Mouse (Mus musculus): Measurements from ENCODE around the gene Snx25. TPM values are rescaled to one million over a fixed set of nuclear protein-coding genes. Genes with fewer than 3 reads are reported as not detected.

Snx25 gene
- polyA plus RNA-seq (2012; rRNA removed) (2.2 and 4.2 TPM in 2 replicates), polyA plus RNA-seq (2014; fragmentation: Nextera tagmentation; extraction: Ambion mirVana) (4.3 and 4.7 TPM in 2 replicates)

DNA sequence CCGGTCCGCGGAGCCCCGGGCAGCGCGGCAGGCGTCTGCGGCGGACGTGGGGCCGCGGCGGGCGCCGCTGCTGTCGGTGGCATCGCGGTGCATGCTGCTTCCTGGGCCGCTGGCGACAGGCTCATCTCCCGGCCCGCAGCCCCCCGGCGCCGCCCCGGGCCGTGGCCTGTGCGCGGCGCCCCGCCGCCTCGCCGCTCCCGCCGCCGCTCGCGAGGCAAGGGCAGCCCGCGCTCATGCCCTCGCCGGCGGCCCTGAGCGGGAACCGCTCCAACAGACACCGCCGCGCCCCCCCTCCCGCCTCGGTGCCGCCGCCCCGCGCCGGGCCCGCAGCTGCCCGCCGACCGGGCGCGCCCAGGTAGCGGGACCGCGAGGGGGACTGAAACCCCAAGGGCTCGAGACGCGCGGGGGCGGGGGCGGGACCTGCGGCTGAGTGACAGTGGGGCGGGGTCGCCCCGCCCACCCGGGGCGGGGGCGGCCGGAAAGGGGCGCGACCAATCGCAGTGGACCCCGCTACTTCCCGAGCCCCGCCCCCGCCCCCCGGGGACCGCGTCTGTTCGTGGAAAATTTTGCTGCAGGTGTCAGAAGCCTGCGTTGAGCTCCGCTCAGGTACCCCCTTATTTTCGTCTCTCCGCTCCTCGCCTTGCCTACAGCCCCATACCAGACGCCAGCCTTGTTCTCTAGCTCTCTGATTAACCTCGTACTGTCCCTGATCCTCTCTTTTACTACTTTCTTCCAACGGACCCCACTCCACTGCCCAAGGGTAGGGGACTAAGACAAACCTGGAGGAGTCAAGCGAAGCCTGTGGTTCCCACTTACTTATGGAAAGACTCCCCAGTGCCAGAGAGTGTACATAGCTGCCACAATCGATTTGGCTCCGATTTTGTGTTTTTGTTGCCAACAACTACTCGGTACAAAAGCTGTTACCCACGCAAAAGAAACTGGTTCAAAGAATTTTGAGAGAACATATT, at the start of gene Snx25:
Gene Snx25, minus strand, starts transcription at position 96 of the 968 bp plus-strand sequence.
- WGBS (ENCODE audit: insufficient replicate concordance), result 3% methylated on average over 94 of the region's 103 CpGs
- no peaks in the 10 kb centered on the region for H3K36me3 ChIP-seq (replicated peaks; ENCODE audit: control insufficient read depth, insufficient read depth, low read depth)
- H3K4me2 ChIP-seq (ENCODE audit: low read depth), result peak within 1 kb of the TSS; percentile 99
- peak within 1 kb of the TSS; percentile 71 to 86 for H3K4me3 ChIP-seq (ENCODE audit: insufficient read depth in 1 of 2, low read depth in 2 of 2, low read length in 2 of 2)
- H3K4me1 ChIP-seq (replicated peaks; ENCODE audit: control insufficient read depth in 2 of 2, insufficient read depth in 2 of 2, low read length in 1 of 2), result peaks cover 3 to 9% of the 10 kb centered on the region in 2 experiments; a peak in 3 of 4 replicates
- no peaks in the 10 kb centered on the region for H3K9me3 ChIP-seq (ENCODE audit: control insufficient read depth, low read length)
- H3K27me3 ChIP-seq (ENCODE audit: control insufficient read depth, insufficient read depth, low read length), result peaks cover 9% of the 10 kb centered on the region
- peak within 1 kb of the TSS; percentile 67 for H3K9ac ChIP-seq (replicated peaks)
- ATAC-seq (ENCODE audit: insufficient read depth) (peak; percentile 86), DNase-seq (ENCODE audit: low read depth in 3 of 3, low spot score in 3 of 3) (peak; percentile 62 to 66 (median 64))
- no peak for TF ChIP-seq CTCF (IDR thresholded peaks at IDR 0.05; ENCODE audit: low read depth)
- no peak for TF ChIP-seq EP300 (IDR thresholded peaks at IDR 0.05; ENCODE audit: low read depth)
- no peak within 1 kb of the TSS for H3K27ac ChIP-seq

DNA sequence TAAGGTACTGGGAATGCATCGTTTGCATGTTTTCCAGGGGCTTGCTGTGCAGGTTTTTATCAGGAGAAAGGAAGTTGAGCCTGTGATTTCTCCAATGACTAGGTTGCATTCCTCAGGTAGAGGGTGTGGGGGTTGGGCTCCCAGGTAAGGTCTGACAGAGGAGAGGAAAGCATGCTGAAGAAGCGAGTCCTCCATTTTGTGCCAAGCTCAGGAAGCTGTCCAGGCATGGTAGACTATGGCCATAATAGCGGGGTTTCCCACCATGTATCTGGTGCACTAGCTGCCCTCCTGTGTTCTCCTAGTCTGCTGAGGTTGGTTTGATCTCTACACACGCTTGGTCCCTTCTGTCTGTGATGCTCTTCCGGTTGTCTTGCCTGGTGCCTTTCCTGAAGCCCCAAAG, 45.7 kb upstream of the Snx25 start:
- Histone ChIP-seq H3K4me1 (replicated peaks; ENCODE audit: control insufficient read depth in 2 of 2, insufficient read depth in 2 of 2, low read length in 1 of 2) (no peaks in the 10 kb centered on the region), H3K4me2 (ENCODE audit: low read depth) (no peak overlapping the region), H3K27ac (no peak overlapping the region), H3K36me3 (replicated peaks; ENCODE audit: control insufficient read depth, insufficient read depth, low read depth) (no peaks in the 10 kb centered on the region; the same call in 1 of the 2 replicates), H3K27me3 (ENCODE audit: control insufficient read depth, insufficient read depth, low read length) (no peaks in the 10 kb centered on the region), H3K9ac (replicated peaks) (no peak overlapping the region), H3K4me3 (ENCODE audit: insufficient read depth in 1 of 2, low read depth in 2 of 2, low read length in 2 of 2) (no peak overlapping the region), H3K9me3 (ENCODE audit: control insufficient read depth, low read length) (no peaks in the 10 kb centered on the region)
- DNase-seq (ENCODE audit: low read depth in 3 of 3, low spot score in 3 of 3) (no peak), ATAC-seq (ENCODE audit: insufficient read depth) (no peak)
- 72% methylated on average over 5 of the region's 5 CpGs for WGBS (ENCODE audit: insufficient replicate concordance)
- TF ChIP-seq CTCF (IDR thresholded peaks at IDR 0.05; ENCODE audit: low read depth) (no peak), EP300 (IDR thresholded peaks at IDR 0.05; ENCODE audit: low read depth) (no peak)

DNA sequence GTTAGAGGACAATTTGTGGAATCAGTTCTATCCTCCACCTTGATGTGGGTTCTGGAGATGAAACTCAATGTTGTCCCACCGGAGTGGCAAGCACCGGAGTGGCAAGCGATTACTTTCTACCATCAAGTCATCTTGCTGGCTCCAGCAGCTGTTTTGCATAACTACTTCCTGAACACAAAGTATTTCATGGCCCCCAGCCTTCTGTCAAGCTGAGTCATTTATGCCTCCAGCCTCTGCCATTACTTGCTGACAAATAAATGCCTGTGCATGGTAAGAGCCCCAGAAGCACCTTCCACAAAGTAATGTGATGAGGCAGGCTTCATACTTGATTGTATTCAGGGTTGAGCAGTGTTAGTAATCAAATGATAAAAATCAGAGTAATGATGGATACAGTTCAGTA, 44.9 kb upstream of the Snx25 start:
- no peak for TF ChIP-seq EP300 (IDR thresholded peaks at IDR 0.05; ENCODE audit: low read depth)
- no peak for TF ChIP-seq CTCF (IDR thresholded peaks at IDR 0.05; ENCODE audit: low read depth)
- no peaks in the 10 kb centered on the region for H3K9me3 ChIP-seq (ENCODE audit: control insufficient read depth, low read length)
- H3K9ac ChIP-seq (replicated peaks), result no peak overlapping the region
- DNase-seq (ENCODE audit: low read depth in 3 of 3, low spot score in 3 of 3) (no peak), ATAC-seq (ENCODE audit: insufficient read depth) (no peak)
- H3K27ac ChIP-seq, result no peak overlapping the region
- H3K4me2 ChIP-seq (ENCODE audit: low read depth), result no peak overlapping the region
- no peaks in the 10 kb centered on the region for H3K4me1 ChIP-seq (replicated peaks; ENCODE audit: control insufficient read depth in 2 of 2, insufficient read depth in 2 of 2, low read length in 1 of 2)
- H3K27me3 ChIP-seq (ENCODE audit: control insufficient read depth, insufficient read depth, low read length), result no peaks in the 10 kb centered on the region
- H3K4me3 ChIP-seq (ENCODE audit: insufficient read depth in 1 of 2, low read depth in 2 of 2, low read length in 2 of 2), result no peak overlapping the region
- H3K36me3 ChIP-seq (replicated peaks; ENCODE audit: control insufficient read depth, insufficient read depth, low read depth), result peaks cover 3% of the 10 kb centered on the region; the same call in 1 of the 2 replicates
- WGBS (ENCODE audit: insufficient replicate concordance), result 87% methylated on average over 3 of the region's 3 CpGs

DNA sequence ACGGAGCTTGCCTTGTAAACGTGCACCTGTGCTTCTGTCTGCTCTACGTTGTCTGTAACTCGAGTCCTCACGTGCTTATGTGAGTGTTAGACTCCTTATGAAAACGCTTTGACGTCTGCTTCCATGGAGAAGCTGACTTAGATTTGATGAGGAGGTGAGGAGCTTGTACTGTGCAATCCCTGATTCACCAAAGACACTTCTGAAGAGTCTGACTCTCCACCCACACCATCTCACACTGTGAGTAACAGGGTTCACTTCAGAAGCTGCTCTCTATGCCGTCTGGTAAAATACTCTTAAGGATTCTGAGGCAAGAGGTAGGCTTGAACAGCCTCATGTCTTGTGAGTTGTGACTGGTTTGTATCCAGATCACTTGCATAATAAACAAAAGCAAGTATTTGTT, 41.1 kb upstream of the Snx25 start:
- ATAC-seq (ENCODE audit: insufficient read depth), result no peak
- H3K36me3 ChIP-seq (replicated peaks; ENCODE audit: control insufficient read depth, insufficient read depth, low read depth), result peaks cover 3% of the 10 kb centered on the region; the same call in 1 of the 2 replicates
- no peaks in the 10 kb centered on the region for H3K9me3 ChIP-seq (ENCODE audit: control insufficient read depth, low read length)
- H3K4me3 ChIP-seq (ENCODE audit: insufficient read depth in 1 of 2, low read depth in 2 of 2, low read length in 2 of 2), result no peak overlapping the region
- WGBS (ENCODE audit: insufficient replicate concordance), result 73% methylated on average over 8 of the region's 8 CpGs
- H3K4me2 ChIP-seq (ENCODE audit: low read depth), result no peak overlapping the region
- no peaks in the 10 kb centered on the region for H3K27me3 ChIP-seq (ENCODE audit: control insufficient read depth, insufficient read depth, low read length)
- no peak for TF ChIP-seq CTCF (IDR thresholded peaks at IDR 0.05; ENCODE audit: low read depth)
- TF ChIP-seq EP300 (IDR thresholded peaks at IDR 0.05; ENCODE audit: low read depth), result no peak
- H3K4me1 ChIP-seq (replicated peaks; ENCODE audit: control insufficient read depth in 2 of 2, insufficient read depth in 2 of 2, low read length in 1 of 2), result no peaks in the 10 kb centered on the region
- no peak overlapping the region for H3K27ac ChIP-seq
- no peak for DNase-seq (ENCODE audit: low read depth in 3 of 3, low spot score in 3 of 3)
- no peak overlapping the region for H3K9ac ChIP-seq (replicated peaks)

DNA sequence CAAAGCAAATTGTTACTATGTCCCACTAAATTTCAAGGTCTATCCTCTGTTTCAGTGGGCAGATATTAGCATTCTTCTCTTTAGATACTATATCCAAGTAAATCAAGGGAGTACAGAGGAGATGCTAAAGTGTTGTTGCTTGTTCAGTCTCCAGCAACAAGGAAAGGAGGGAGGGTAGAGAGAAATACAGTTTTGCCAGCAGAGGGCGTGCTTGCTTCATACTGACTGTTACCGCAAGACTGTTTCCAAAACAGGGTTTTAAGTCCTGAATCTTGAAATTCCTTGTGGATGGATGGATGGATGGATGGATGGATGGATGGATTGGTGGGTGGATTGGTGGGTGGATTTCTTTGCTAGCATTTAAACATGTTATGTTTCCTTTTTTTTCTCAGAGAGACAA, 33.4 kb upstream of the Snx25 start:
- no peaks in the 10 kb centered on the region for H3K9me3 ChIP-seq (ENCODE audit: control insufficient read depth, low read length)
- WGBS (ENCODE audit: insufficient replicate concordance), result 15% methylated on average over 2 of the region's 2 CpGs
- no peaks in the 10 kb centered on the region; the same call in 1 of the 2 replicates for H3K36me3 ChIP-seq (replicated peaks; ENCODE audit: control insufficient read depth, insufficient read depth, low read depth)
- H3K4me2 ChIP-seq (ENCODE audit: low read depth), result no peak overlapping the region
- H3K9ac ChIP-seq (replicated peaks), result no peak overlapping the region
- DNase-seq (ENCODE audit: low read depth in 3 of 3, low spot score in 3 of 3) (peak; percentile 33 to 36 (median 35)), ATAC-seq (ENCODE audit: insufficient read depth) (no peak)
- H3K4me1 ChIP-seq (replicated peaks; ENCODE audit: control insufficient read depth in 2 of 2, insufficient read depth in 2 of 2, low read length in 1 of 2), result no peaks in the 10 kb centered on the region
- no peak overlapping the region for H3K27ac ChIP-seq
- no peak for TF ChIP-seq EP300 (IDR thresholded peaks at IDR 0.05; ENCODE audit: low read depth)
- peak; percentile 74 for TF ChIP-seq CTCF (IDR thresholded peaks at IDR 0.05; ENCODE audit: low read depth)
- no peaks in the 10 kb centered on the region for H3K27me3 ChIP-seq (ENCODE audit: control insufficient read depth, insufficient read depth, low read length)
- no peak overlapping the region for H3K4me3 ChIP-seq (ENCODE audit: insufficient read depth in 1 of 2, low read depth in 2 of 2, low read length in 2 of 2)

All from liver, embryonic 14.5 days (tissue).